8 mouse cellular contexts compared by ENCODE assay signal in genomic region chr15:12118432-12119128, GRCm38 (mm10). TPM values are rescaled to one million over a fixed set of nuclear protein-coding genes. Genes with fewer than 3 reads are reported as not detected.
DNase-seq lines count a peak whose midpoint lies in the region; ATAC-seq and TF ChIP-seq lines count a peak whose summit lies in the region.

No protein-coding gene starts in this region.

- H3K4me2 ChIP-seq in heart, embryonic 13.5 days: peak overlapping the region; percentile 92
- peak overlapping the region; percentile 67 for H3K4me2 ChIP-seq in kidney, postnatal 0 days (ENCODE audit: low read length)

- peak overlapping the region; percentile 98 for H3K27ac ChIP-seq in heart, embryonic 13.5 days (replicated peaks)
- peak overlapping the region; percentile 96 for H3K27ac ChIP-seq in kidney, postnatal 0 days
- no peak overlapping the region for H3K27ac ChIP-seq in small intestine, adult 2 months (ENCODE audit: insufficient read depth, low read depth, low read length)

- WGBS in heart, embryonic 13.5 days: 1% methylated on average over 29 of the region's 61 CpGs
- WGBS in kidney, postnatal 0 days: 1% methylated on average over 55 of the region's 61 CpGs
- under 1% methylated on average over 51 of the region's 61 CpGs for WGBS in small intestine, adult 2 months

- peak overlapping the region; percentile 96 for H3K4me3 ChIP-seq in heart, embryonic 13.5 days
- peak overlapping the region; percentile 99 for H3K4me3 ChIP-seq in kidney, postnatal 0 days (replicated peaks; ENCODE audit: low read depth, low read length)
- H3K4me3 ChIP-seq in megakaryocyte, embryonic 14.5 days (replicated peaks): peak overlapping the region; percentile 97
- peak overlapping the region; percentile 93 for H3K4me3 ChIP-seq in small intestine, adult 2 months (ENCODE audit: low read depth, low read length)

- TF ChIP-seq CTCF in kidney, postnatal 0 days (IDR thresholded peaks at IDR 0.05; ENCODE audit: low read depth): no peak
- no peak for TF ChIP-seq CTCF in small intestine, adult 2 months (IDR thresholded peaks at IDR 0.05; ENCODE audit: extremely low read depth, insufficient read length, insufficient replicate concordance, low read depth, low read length)

- no peak for TF ChIP-seq POLR2A in small intestine, adult 2 months (IDR thresholded peaks at IDR 0.05; ENCODE audit: low read depth, low read length)

- no peaks in the 10 kb centered on the region for H3K27me3 ChIP-seq in heart, embryonic 13.5 days (replicated peaks)
- H3K27me3 ChIP-seq in kidney, postnatal 0 days (ENCODE audit: insufficient read depth, low read length): no peaks in the 10 kb centered on the region
- H3K27me3 ChIP-seq in megakaryocyte, embryonic 14.5 days (replicated peaks): no peaks in the 10 kb centered on the region
- H3K27me3 ChIP-seq in small intestine, adult 2 months (ENCODE audit: control insufficient read depth, insufficient read depth, low read length): no peaks in the 10 kb centered on the region

- H3K9ac ChIP-seq in heart, embryonic 13.5 days: peak overlapping the region; percentile 100
- H3K9ac ChIP-seq in kidney, postnatal 0 days (ENCODE audit: low read depth, low read length): peak overlapping the region; percentile 100

- no peaks in the 10 kb centered on the region for H3K9me3 ChIP-seq in heart, embryonic 13.5 days
- no peaks in the 10 kb centered on the region for H3K9me3 ChIP-seq in kidney, postnatal 0 days (replicated peaks; ENCODE audit: low read length)
- no peaks in the 10 kb centered on the region for H3K9me3 ChIP-seq in megakaryocyte, embryonic 14.5 days

- peak; percentile 70 for ATAC-seq in heart, embryonic 13.5 days (ENCODE audit: extremely low read depth, insufficient number of reproducible peaks, low FRiP score, low TSS enrichment)
- ATAC-seq in kidney, postnatal 0 days (replicated peaks; ENCODE audit: low FRiP score, low read depth): peak; percentile 59
- no peak for ATAC-seq in monocyte, adult 5-6 weeks (replicated peaks; ENCODE audit: insufficient number of reproducible peaks, low FRiP score, low TSS enrichment, poor library complexity, severe bottlenecking)

- peaks cover 14% of the 10 kb centered on the region for H3K36me3 ChIP-seq in heart, embryonic 13.5 days
- no peaks in the 10 kb centered on the region for H3K36me3 ChIP-seq in kidney, postnatal 0 days (ENCODE audit: insufficient read depth, low read length)
- peaks cover 24% of the 10 kb centered on the region for H3K36me3 ChIP-seq in megakaryocyte, embryonic 14.5 days (replicated peaks; ENCODE audit: low read length)
- no peaks in the 10 kb centered on the region for H3K36me3 ChIP-seq in small intestine, adult 2 months (ENCODE audit: control insufficient read depth, insufficient read depth, low read length)

- peak; percentile 22 for DNase-seq in ES-CJ7 (ENCODE audit: low read depth, low spot score)
- peak; percentile 84 for DNase-seq in adrenal gland, adult 2 months
- peak; percentile 41 for DNase-seq in embryo, embryonic 11.5 days (ENCODE audit: low read depth, low spot score)
- peak; percentile 80 for DNase-seq in kidney, postnatal 0 days (ENCODE audit: low spot score)

- peaks cover 46% of the 10 kb centered on the region for H3K4me1 ChIP-seq in heart, embryonic 13.5 days
- H3K4me1 ChIP-seq in kidney, postnatal 0 days (replicated peaks; ENCODE audit: insufficient read depth, low read length): no peaks in the 10 kb centered on the region; the same call in 1 of the 2 replicates
- peaks cover 58% of the 10 kb centered on the region for H3K4me1 ChIP-seq in megakaryocyte, embryonic 14.5 days
- no peaks in the 10 kb centered on the region for H3K4me1 ChIP-seq in small intestine, adult 2 months (ENCODE audit: control insufficient read depth, insufficient read depth, insufficient read length, low read length)

RNA-seq across cellular contexts. Expression of gene Zfr, which starts 0.9 kb away (rescaled TPM):
- total RNA-seq in adrenal gland, adult 2 months (2021): 100 to 1,000 TPM; 152 to 182 TPM
- 172 and 205 TPM in 2 replicates for polyA plus RNA-seq in adrenal gland, adult 2 months (2012; rRNA removed)
- 87.7 and 89.4 TPM in 2 replicates for polyA plus RNA-seq in heart, embryonic 13.5 days (2015; fragmentation: Nextera tagmentation; extraction: Ambion mirVana)
- polyA plus RNA-seq in kidney, postnatal 0 days (2015; fragmentation: Nextera tagmentation; extraction: Ambion mirVana): 72.0 and 77.3 TPM in 2 replicates
- polyA plus RNA-seq in megakaryocyte, embryonic 14.5 days (2012; ENCODE audit: insufficient read depth, low replicate concordance): 17.6 and 30.5 TPM in 2 replicates
- polyA plus RNA-seq in small intestine, adult 2 months (2012; rRNA removed): 93.8 and 145 TPM in 2 replicates
- 49.0 to 97.9 TPM (median 69.7 TPM) in 3 replicates for total RNA-seq in monocyte, adult 5-6 weeks (2017)

Comparison
In these comparisons a context has a peak if more than half of its experiments do, and no peak if none do; other contexts are left out.
1. DNase-seq: peak in every context shown above with its lines; median percentile 84 in adrenal gland, adult 2 months; 80 in kidney, postnatal 0 days; 41 in embryo, embryonic 11.5 days; 22 in ES-CJ7.